Mouse (Mus musculus) limb, embryonic 14.5 days (tissue): ENCODE data around the gene Vpreb3. TPM values are rescaled to one million over a fixed set of nuclear protein-coding genes. Genes with fewer than 3 reads are reported as not detected.

ENCODE experiments used
- ATAC-seq: fragments of 200-750 bp; cut with Nextera tagmentation; 2 replicates; pipeline ENCODE4 v1.8.0; 2017; ENCODE audit warnings: low read depth, moderate number of reproducible peaks, moderate TSS enrichment; ENCODE audit not compliant: low FRiP score
- DNase-seq: peaks from one replicate; pipeline ENCODE4 v3.0.0-alpha.2; 2015; ENCODE audit warnings: low spot score
- H3K27ac ChIP-seq: fragments of 300-500 bp; sonication (generic); replicated peaks from 2 replicates; pipeline ENCODE4 v1.5.1; 2014; ENCODE audit warnings: low read depth, mild to moderate bottlenecking, low read length, moderate library complexity, mixed read lengths
- H3K27me3 ChIP-seq: fragments of 300-500 bp; sonication (generic); 2 replicates; pipeline ENCODE4 v1.6.1; 2014; ENCODE audit warnings: low read length, mixed read lengths; ENCODE audit not compliant: control insufficient read depth, insufficient read depth
- H3K36me3 ChIP-seq: fragments of 300-500 bp; sonication (generic); 2 replicates; pipeline ENCODE4 v1.6.1; 2014; ENCODE audit warnings: mild to moderate bottlenecking, low read length, moderate library complexity, mixed read lengths; ENCODE audit not compliant: control insufficient read depth, insufficient read depth
- H3K4me1 ChIP-seq: fragments of 300-500 bp; sonication (generic); 2 replicates; pipeline ENCODE4 v1.6.1; 2014; ENCODE audit warnings: antibody characterized with exemption, low read length, mixed read lengths; ENCODE audit not compliant: control insufficient read depth, insufficient read depth
- H3K4me2 ChIP-seq: fragments of 300-500 bp; sonication (generic); replicated peaks from 2 replicates; pipeline ENCODE4 v1.6.1; 2014; ENCODE audit warnings: low read depth, mild to moderate bottlenecking, low read length, moderate library complexity; ENCODE audit not compliant: severe bottlenecking
- H3K4me3 ChIP-seq: fragments of 300-500 bp; sonication (generic); replicated peaks from 2 replicates; pipeline ENCODE4 v1.5.1; 2014; ENCODE audit warnings: low read length
- H3K9ac ChIP-seq: fragments of 300-500 bp; sonication (generic); 2 replicates; pipeline ENCODE4 v1.6.1; 2014; ENCODE audit warnings: mild to moderate bottlenecking, low read depth, low read length, moderate library complexity; ENCODE audit not compliant: severe bottlenecking
- H3K9me3 ChIP-seq: fragments of 300-500 bp; sonication (generic); 2 replicates; pipeline ENCODE4 v1.6.1; 2016; ENCODE audit warnings: low read length; ENCODE audit not compliant: control insufficient read depth
- POLR2A ChIP-seq: fragments of 200-500 bp; IDR thresholded peaks from 2 replicates; pipeline ENCODE4 v1.8.0; 2012; ENCODE audit warnings: inconsistent platforms, mild to moderate bottlenecking, moderate library complexity, borderline replicate concordance; ENCODE audit not compliant: insufficient read depth, insufficient read length; ENCODE audit errors: extremely low read depth
- WGBS: fragments of 180-500 bp; shearing (Covaris S2); extraction: QIAGEN DNeasy Blood & Tissue Kit; methylation state at CpG from one replicate; pipeline ENCODE4 v1.1.7; 2014; 5-methylcytosine and 5-hydroxymethylcytosine counted together
- polyA plus RNA-seq, 2 experiments: library from polyadenylated mRNA; depleted of rRNA in 1 of 2; stranded (reverse) in 1 of 2; unstranded in 1 of 2; fragments of >200 nt; fragmentation: Nextera tagmentation in 1 of 2; extraction: Ambion mirVana in 1 of 2; gene quantifications; 2 replicates each; pipeline versions ENCODE4 v1.2.1 to v1.2.3; 2012 to 2014

The Vpreb3 gene
- polyA plus RNA-seq (2012; rRNA removed) (0.15 and 0.22 TPM in 2 replicates), polyA plus RNA-seq (2014; fragmentation: Nextera tagmentation; extraction: Ambion mirVana) (0.35 and 0.76 TPM in 2 replicates)

- no peaks in the 10 kb centered on the region for H3K9me3 ChIP-seq
- no peak for DNase-seq
- no peak for ATAC-seq
- no peaks in the 10 kb centered on the region for H3K4me1 ChIP-seq
- H3K4me3 ChIP-seq, result no peak within 1 kb of the TSS
- H3K4me2 ChIP-seq, result no peak within 1 kb of the TSS
- no peaks in the 10 kb centered on the region for H3K36me3 ChIP-seq
- TF ChIP-seq POLR2A, result no peak
- H3K27ac ChIP-seq, result no peak within 1 kb of the TSS
- 80% methylated on average over 15 of the region's 15 CpGs for WGBS
- no peak within 1 kb of the TSS for H3K9ac ChIP-seq
- no peaks in the 10 kb centered on the region for H3K27me3 ChIP-seq
Observed at GRCm38 (mm10) chr10:75942736-75943477, at the start of gene Vpreb3. Vpreb3 (plus strand) TSS chr10:75943057.

- DNase-seq (peak; percentile 97), ATAC-seq (peak; percentile 99)
- Histone ChIP-seq H3K4me1 (peaks cover 11% of the 10 kb centered on the region), H3K9ac (peak within 1 kb of the TSS; percentile 52), H3K27me3 (no peaks in the 10 kb centered on the region), H3K4me3 (peak within 1 kb of the TSS; percentile 45), H3K4me2 (peak within 1 kb of the TSS; percentile 92), H3K9me3 (no peaks in the 10 kb centered on the region), H3K27ac (no peak within 1 kb of the TSS), H3K36me3 (peaks cover 37% of the 10 kb centered on the region)
- no peak for TF ChIP-seq POLR2A
- 2% methylated on average over 42 of the region's 51 CpGs for WGBS
Observed at GRCm38 (mm10) chr10:75893089-75893750, 49.6 kb upstream of the Vpreb3 start, which contains the start of gene Derl3. Derl3 (plus strand) TSS chr10:75893413.

- Histone ChIP-seq H3K4me2 (no peak overlapping the region), H3K27me3 (no peaks in the 10 kb centered on the region), H3K9ac (no peak overlapping the region), H3K4me3 (no peak overlapping the region), H3K4me1 (peaks cover 6% of the 10 kb centered on the region), H3K9me3 (no peaks in the 10 kb centered on the region), H3K36me3 (peaks cover 40% of the 10 kb centered on the region), H3K27ac (no peak overlapping the region)
- 66% methylated on average over 6 of the region's 6 CpGs for WGBS
- no peak for DNase-seq
- TF ChIP-seq POLR2A, result no peak
- no peak for ATAC-seq
Observed at GRCm38 (mm10) chr10:75894601-75895000, 48.3 kb upstream of the Vpreb3 start.

GRCm38 (mm10) chr10:75895730-75896129 is 47.1 kb upstream of the Vpreb3 start:
- no peak for ATAC-seq
- H3K36me3 ChIP-seq, result peaks cover 45% of the 10 kb centered on the region
- no peak overlapping the region for H3K9ac ChIP-seq
- WGBS, result 91% methylated on average over 5 of the region's 5 CpGs
- no peaks in the 10 kb centered on the region for H3K9me3 ChIP-seq
- H3K27me3 ChIP-seq, result no peaks in the 10 kb centered on the region
- peaks cover 5% of the 10 kb centered on the region; the same call in 1 of the 2 replicates for H3K4me1 ChIP-seq
- H3K27ac ChIP-seq, result no peak overlapping the region
- TF ChIP-seq POLR2A, result no peak
- no peak overlapping the region for H3K4me2 ChIP-seq
- no peak overlapping the region for H3K4me3 ChIP-seq
- DNase-seq, result no peak

- Histone ChIP-seq H3K9me3 (no peaks in the 10 kb centered on the region), H3K27me3 (no peaks in the 10 kb centered on the region), H3K4me1 (peaks cover 5% of the 10 kb centered on the region; the same call in 1 of the 2 replicates), H3K27ac (no peak overlapping the region), H3K4me3 (no peak overlapping the region), H3K9ac (no peak overlapping the region), H3K4me2 (no peak overlapping the region), H3K36me3 (peaks cover 50% of the 10 kb centered on the region)
- no peak for TF ChIP-seq POLR2A
- 88% methylated on average over 1 of the region's 1 CpGs for WGBS
- DNase-seq (no peak), ATAC-seq (no peak)
Observed at GRCm38 (mm10) chr10:75896208-75896607, 46.6 kb upstream of the Vpreb3 start.
